Mouse (Mus musculus): ENCODE data around the gene Atg5. TPM values are rescaled to one million over a fixed set of nuclear protein-coding genes. Genes with fewer than 3 reads are reported as not detected.

Gene Atg5
- polyA plus RNA-seq, 1 experiment from 2014 or later: 39.2 TPM

GRCm38 (mm10) chr10:44362435-44362834 lies 94.3 kb downstream of the Atg5 start:
- Histone ChIP-seq H3K9ac (replicated peaks; ENCODE audit: low read depth) (no peak overlapping the region), H3K27me3 (replicated peaks; ENCODE audit: insufficient read depth, low read length) (no peaks in the 10 kb centered on the region), H3K36me3 (ENCODE audit: insufficient read depth, low read length) (no peaks in the 10 kb centered on the region), H3K4me1 (ENCODE audit: insufficient read depth, low read depth, low read length) (no peaks in the 10 kb centered on the region; the same call in 1 of the 2 replicates), H3K9me3 (ENCODE audit: low read length) (no peaks in the 10 kb centered on the region), H3K4me2 (replicated peaks; ENCODE audit: low read depth, low read length) (no peak overlapping the region), H3K4me3 (ENCODE audit: low read depth, low read length) (no peak overlapping the region), H3K27ac (ENCODE audit: low read length) (no peak overlapping the region)
- WGBS: 85% methylated on average over 5 of the region's 5 CpGs
- no peak for TF ChIP-seq CTCF (IDR thresholded peaks at IDR 0.05)
- no peak for TF ChIP-seq EP300 (IDR thresholded peaks at IDR 0.05)
- ATAC-seq (no peak), DNase-seq (ENCODE audit: low spot score) (no peak)

- TF ChIP-seq CTCF (IDR thresholded peaks at IDR 0.05) (no peak), EP300 (IDR thresholded peaks at IDR 0.05) (no peak)
- Histone ChIP-seq H3K9me3 (ENCODE audit: low read length) (no peaks in the 10 kb centered on the region), H3K4me1 (ENCODE audit: insufficient read depth, low read depth, low read length) (no peaks in the 10 kb centered on the region; the same call in 1 of the 2 replicates), H3K36me3 (ENCODE audit: insufficient read depth, low read length) (no peaks in the 10 kb centered on the region), H3K27me3 (replicated peaks; ENCODE audit: insufficient read depth, low read length) (no peaks in the 10 kb centered on the region), H3K9ac (replicated peaks; ENCODE audit: low read depth) (no peak overlapping the region), H3K27ac (ENCODE audit: low read length) (no peak overlapping the region), H3K4me3 (ENCODE audit: low read depth, low read length) (no peak overlapping the region), H3K4me2 (replicated peaks; ENCODE audit: low read depth, low read length) (no peak overlapping the region)
- ATAC-seq: no peak
- no peak for DNase-seq (ENCODE audit: low spot score)
- 78% methylated on average over 9 of the region's 9 CpGs for WGBS
Measured at GRCm38 (mm10) chr10:44362846-44363245, 94.7 kb downstream of the Atg5 start.

- Histone ChIP-seq H3K27me3 (replicated peaks; ENCODE audit: insufficient read depth, low read length) (no peaks in the 10 kb centered on the region), H3K4me1 (ENCODE audit: insufficient read depth, low read depth, low read length) (no peaks in the 10 kb centered on the region; the same call in 1 of the 2 replicates), H3K9ac (replicated peaks; ENCODE audit: low read depth) (no peak overlapping the region), H3K4me2 (replicated peaks; ENCODE audit: low read depth, low read length) (no peak overlapping the region), H3K36me3 (ENCODE audit: insufficient read depth, low read length) (no peaks in the 10 kb centered on the region), H3K27ac (ENCODE audit: low read length) (no peak overlapping the region), H3K9me3 (ENCODE audit: low read length) (no peaks in the 10 kb centered on the region), H3K4me3 (ENCODE audit: low read depth, low read length) (no peak overlapping the region)
- ATAC-seq: no peak
- no peak for DNase-seq (ENCODE audit: low spot score)
- TF ChIP-seq CTCF (IDR thresholded peaks at IDR 0.05): no peak
- no peak for TF ChIP-seq EP300 (IDR thresholded peaks at IDR 0.05)
- WGBS: 84% methylated on average over 2 of the region's 2 CpGs
Measured at GRCm38 (mm10) chr10:44366186-44366585, 98.0 kb downstream of the Atg5 start.

GRCm38 (mm10) chr10:44367043-44367442 lies 98.9 kb downstream of the Atg5 start:
- Histone ChIP-seq H3K9me3 (ENCODE audit: low read length) (no peaks in the 10 kb centered on the region), H3K4me1 (ENCODE audit: insufficient read depth, low read depth, low read length) (no peaks in the 10 kb centered on the region; the same call in 1 of the 2 replicates), H3K9ac (replicated peaks; ENCODE audit: low read depth) (no peak overlapping the region), H3K27ac (ENCODE audit: low read length) (no peak overlapping the region), H3K4me2 (replicated peaks; ENCODE audit: low read depth, low read length) (no peak overlapping the region), H3K27me3 (replicated peaks; ENCODE audit: insufficient read depth, low read length) (no peaks in the 10 kb centered on the region), H3K36me3 (ENCODE audit: insufficient read depth, low read length) (no peaks in the 10 kb centered on the region), H3K4me3 (ENCODE audit: low read depth, low read length) (no peak overlapping the region)
- ATAC-seq: no peak
- no peak for DNase-seq (ENCODE audit: low spot score)
- 82% methylated on average over 12 of the region's 12 CpGs for WGBS
- TF ChIP-seq EP300 (IDR thresholded peaks at IDR 0.05) (no peak), CTCF (IDR thresholded peaks at IDR 0.05) (no peak)

GRCm38 (mm10) chr10:44368596-44368995 lies 100.4 kb downstream of the Atg5 start:
- H3K27me3 ChIP-seq (replicated peaks; ENCODE audit: insufficient read depth, low read length): no peaks in the 10 kb centered on the region
- whole genome bisulfite sequencing: 42% methylated on average over 12 of the region's 13 CpGs
- H3K27ac ChIP-seq (ENCODE audit: low read length): no peak overlapping the region
- H3K4me3 ChIP-seq (ENCODE audit: low read depth, low read length): no peak overlapping the region
- H3K4me2 ChIP-seq (replicated peaks; ENCODE audit: low read depth, low read length): no peak overlapping the region
- no peak for TF ChIP-seq EP300 (IDR thresholded peaks at IDR 0.05)
- no peak for TF ChIP-seq CTCF (IDR thresholded peaks at IDR 0.05)
- H3K9me3 ChIP-seq (ENCODE audit: low read length): no peaks in the 10 kb centered on the region
- H3K36me3 ChIP-seq (ENCODE audit: insufficient read depth, low read length): no peaks in the 10 kb centered on the region
- no peak for ATAC-seq
- H3K9ac ChIP-seq (replicated peaks; ENCODE audit: low read depth): no peak overlapping the region
- no peak for DNase-seq (ENCODE audit: low spot score)
- no peaks in the 10 kb centered on the region; the same call in 1 of the 2 replicates for H3K4me1 ChIP-seq (ENCODE audit: insufficient read depth, low read depth, low read length)

GRCm38 (mm10) chr10:44370666-44371065 lies 102.5 kb downstream of the Atg5 start:
- H3K4me2 ChIP-seq (replicated peaks; ENCODE audit: low read depth, low read length): no peak overlapping the region
- DNase-seq (ENCODE audit: low spot score) (no peak), ATAC-seq (no peak)
- H3K36me3 ChIP-seq (ENCODE audit: insufficient read depth, low read length): no peaks in the 10 kb centered on the region
- WGBS: 65% methylated on average over 6 of the region's 6 CpGs
- no peaks in the 10 kb centered on the region for H3K27me3 ChIP-seq (replicated peaks; ENCODE audit: insufficient read depth, low read length)
- no peak overlapping the region for H3K4me3 ChIP-seq (ENCODE audit: low read depth, low read length)
- no peaks in the 10 kb centered on the region for H3K9me3 ChIP-seq (ENCODE audit: low read length)
- TF ChIP-seq CTCF (IDR thresholded peaks at IDR 0.05) (no peak), EP300 (IDR thresholded peaks at IDR 0.05) (no peak)
- H3K4me1 ChIP-seq (ENCODE audit: insufficient read depth, low read depth, low read length): no peaks in the 10 kb centered on the region
- H3K9ac ChIP-seq (replicated peaks; ENCODE audit: low read depth): no peak overlapping the region
- no peak overlapping the region for H3K27ac ChIP-seq (ENCODE audit: low read length)

GRCm38 (mm10) chr10:44372210-44372609 lies 104.1 kb downstream of the Atg5 start:
- ATAC-seq: no peak
- Histone ChIP-seq H3K9ac (replicated peaks; ENCODE audit: low read depth) (no peak overlapping the region), H3K27ac (ENCODE audit: low read length) (no peak overlapping the region), H3K9me3 (ENCODE audit: low read length) (no peaks in the 10 kb centered on the region), H3K4me2 (replicated peaks; ENCODE audit: low read depth, low read length) (no peak overlapping the region), H3K27me3 (replicated peaks; ENCODE audit: insufficient read depth, low read length) (no peaks in the 10 kb centered on the region), H3K36me3 (ENCODE audit: insufficient read depth, low read length) (no peaks in the 10 kb centered on the region), H3K4me3 (ENCODE audit: low read depth, low read length) (no peak overlapping the region), H3K4me1 (ENCODE audit: insufficient read depth, low read depth, low read length) (no peaks in the 10 kb centered on the region)
- DNase-seq (ENCODE audit: low spot score): no peak
- 72% methylated on average over 3 of the region's 3 CpGs for WGBS
- TF ChIP-seq EP300 (IDR thresholded peaks at IDR 0.05) (no peak), CTCF (IDR thresholded peaks at IDR 0.05) (no peak)

Measured in lung, postnatal 0 days (tissue).